Mouse (Mus musculus) activated CD4-positive, CD25-positive, alpha-beta regulatory T cell, adult 4 months (primary cell): ENCODE data around the gene Kcnn4. TPM values are rescaled to one million over a fixed set of nuclear protein-coding genes. Genes with fewer than 3 reads are reported as not detected.

Experiments used
- ATAC-seq: one replicate; pipeline ENCODE4 v1.8.0; 2017
- polyA plus RNA-seq, 2 experiments: library from polyadenylated mRNA; unstranded; fragments of 100-300 nt; shearing (Covaris generic); gene quantifications; one replicate each; pipeline ENCODE4 v1.2.1; 2017

Kcnn4 gene
- polyA plus RNA-seq, 2 experiments from 2014 or later: 101 to 105 TPM

DNA sequence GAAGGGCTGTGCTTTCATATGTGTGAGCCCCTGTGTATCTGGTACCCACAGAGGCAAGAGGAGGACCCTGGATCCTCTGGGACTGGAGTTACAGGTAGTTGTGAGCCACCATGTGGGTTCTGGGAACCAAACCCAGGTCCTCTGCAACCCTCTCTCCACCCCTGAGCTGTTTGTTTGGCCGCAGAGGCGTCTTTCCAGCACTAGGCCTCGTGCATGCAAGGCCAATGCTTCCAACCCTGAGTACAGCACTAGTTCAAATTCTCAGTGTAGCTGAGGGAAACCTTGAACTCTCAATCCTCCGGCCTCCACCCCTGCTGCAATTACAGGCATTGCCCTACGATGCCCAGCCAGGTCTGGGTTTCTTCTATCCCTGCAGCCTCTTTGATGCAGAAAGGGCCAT, 58.7 kb downstream of the Kcnn4 start:
- no peak for ATAC-seq

- ATAC-seq: no peak
Measured at GRCm38 (mm10) chr7:24429413-24430112, 59.5 kb downstream of the Kcnn4 start.

DNA sequence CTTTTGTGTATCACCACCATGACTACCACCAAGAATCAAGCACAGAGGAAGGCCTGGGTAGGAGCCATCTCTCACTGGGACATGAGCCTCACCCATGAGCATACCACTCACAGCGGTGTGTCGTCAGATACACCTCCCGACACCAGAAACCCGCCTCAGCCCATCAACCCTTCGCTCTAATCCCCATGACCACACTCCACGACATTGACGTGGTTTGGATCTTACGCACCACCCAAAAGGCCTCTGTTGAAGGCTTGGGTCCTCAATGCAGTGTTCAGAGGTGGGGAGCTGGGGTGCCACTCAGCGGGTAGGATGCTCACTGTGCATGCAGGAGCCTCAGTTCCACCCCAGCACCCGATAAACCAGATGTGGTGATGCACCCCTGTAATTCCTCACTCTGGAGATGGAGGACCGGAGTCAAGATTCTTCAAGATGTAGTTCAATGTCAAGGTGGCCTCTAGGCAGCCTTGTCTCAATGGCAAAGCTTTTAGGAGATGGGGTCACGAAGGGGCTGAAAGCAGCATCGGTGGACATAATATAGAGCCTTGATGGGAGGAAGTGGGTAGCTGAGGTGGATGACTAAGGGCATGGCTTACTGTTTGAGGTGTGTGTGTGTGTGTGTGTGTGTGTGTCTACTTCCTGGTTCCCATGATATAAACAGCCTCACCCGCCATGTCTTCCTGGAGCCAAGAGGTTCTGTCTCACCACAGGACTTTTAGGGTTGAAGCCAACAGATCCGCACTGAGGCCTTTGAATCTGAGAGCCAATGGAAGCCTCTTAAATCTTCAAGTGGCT, 60.7 kb downstream of the Kcnn4 start:
- ATAC-seq: peak; percentile 81

- ATAC-seq: peak; percentile 59
Measured at GRCm38 (mm10) chr7:24431713-24432112, 61.6 kb downstream of the Kcnn4 start.

DNA sequence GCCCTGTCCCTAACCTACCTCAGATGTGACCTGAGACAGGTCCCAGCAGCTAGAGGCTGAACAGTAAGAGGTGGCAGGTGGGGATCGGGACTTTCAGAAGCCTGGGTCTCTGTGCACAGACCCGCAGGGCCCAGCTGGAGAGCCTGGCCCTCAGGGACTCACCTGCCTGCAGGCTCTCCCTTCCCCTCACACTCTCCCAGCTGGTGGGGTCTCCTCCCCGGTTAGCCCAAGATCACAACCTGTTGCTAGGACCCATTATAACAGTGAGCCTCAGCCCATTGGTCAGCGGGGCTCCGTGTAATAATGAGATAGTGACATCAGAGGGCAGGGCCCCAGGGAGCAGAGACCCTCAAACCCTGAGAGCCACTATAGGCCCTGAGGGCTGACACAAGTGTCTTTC, 65.2 kb downstream of the Kcnn4 start:
- no peak for ATAC-seq

Other genes with a start within 250 kb of the Kcnn4 start
- gene Zfp235, start 236.1 kb upstream of the Kcnn4 start, polyA plus RNA-seq: 10 to 100 TPM; 10.9 to 15.5 TPM
- gene Zfp114, start 195.2 kb upstream of the Kcnn4 start, polyA plus RNA-seq: under 1 TPM; 0.51 to 0.62 TPM
- under 1 TPM; 0.58 to 0.78 TPM for gene Zfp111, start 158.8 kb upstream of the Kcnn4 start, polyA plus RNA-seq
- 1 to 10 TPM; 1.8 to 2.7 TPM for gene Zfp109, start 132.7 kb upstream of the Kcnn4 start, polyA plus RNA-seq
- gene Zfp108, start 115.5 kb upstream of the Kcnn4 start, polyA plus RNA-seq: under 1 TPM; 0.46 to 0.68 TPM
- 1 to 10 TPM in 1 of 2 experiments, under 1 TPM in 1; 0.61 to 2.0 TPM for gene Zfp93, start 99.8 kb upstream of the Kcnn4 start, polyA plus RNA-seq
- 10 to 100 TPM; 16.6 to 17.4 TPM for gene Zfp61, start 69.0 kb upstream of the Kcnn4 start, polyA plus RNA-seq
- 1 to 10 TPM; 7.8 to 9.3 TPM for gene Zfp94, start 53.6 kb upstream of the Kcnn4 start, polyA plus RNA-seq
- not detected for gene Tescl, start 36.3 kb upstream of the Kcnn4 start, polyA plus RNA-seq
- gene Lypd5, start 21.1 kb upstream of the Kcnn4 start, polyA plus RNA-seq: not detected
- gene Smg9, start 29.4 kb downstream of the Kcnn4 start, polyA plus RNA-seq: 10 to 100 TPM; 24.1 to 31.0 TPM
- gene Irgc1, start 82.0 kb downstream of the Kcnn4 start, polyA plus RNA-seq: not detected
- gene Plaur, start 92.2 kb downstream of the Kcnn4 start, polyA plus RNA-seq: 1 to 10 TPM; 1.1 to 1.5 TPM
- gene Cadm4, start 111.8 kb downstream of the Kcnn4 start, polyA plus RNA-seq: not detected
- gene Zfp428, start 136.7 kb downstream of the Kcnn4 start, polyA plus RNA-seq: not detected
- gene AC161166.1, start 142.2 kb downstream of the Kcnn4 start, polyA plus RNA-seq: under 1 TPM in 1 of 2 experiments, not detected in 1; 0.17 TPM
- 1 to 10 TPM; 1.5 to 1.8 TPM for gene Irgq, start 160.4 kb downstream of the Kcnn4 start, polyA plus RNA-seq
- not detected for gene Pinlyp, start 175.9 kb downstream of the Kcnn4 start, polyA plus RNA-seq
- 10 to 100 TPM; 19.9 to 30.3 TPM for gene Xrcc1, start 176.0 kb downstream of the Kcnn4 start, polyA plus RNA-seq
- gene Ethe1, start 217.3 kb downstream of the Kcnn4 start, polyA plus RNA-seq: 10 to 100 TPM; 19.0 to 21.6 TPM
- under 1 TPM in 1 of 2 experiments, not detected in 1; 0.12 TPM for gene Zfp575, start 217.4 kb downstream of the Kcnn4 start, polyA plus RNA-seq
- under 1 TPM; 0.25 to 0.73 TPM for gene Phldb3, start 240.5 kb downstream of the Kcnn4 start, polyA plus RNA-seq